Mouse (Mus musculus) naive thymus-derived CD4-positive, alpha-beta T cell, adult 2 months (primary cell): Measurements from ENCODE around the gene Tas2r135.

Source experiments
- DNase-seq: peaks from one replicate; pipeline ENCODE4 v3.0.0-alpha.2; 2011; ENCODE audit warnings: low read depth

The Tas2r135 gene

DNA sequence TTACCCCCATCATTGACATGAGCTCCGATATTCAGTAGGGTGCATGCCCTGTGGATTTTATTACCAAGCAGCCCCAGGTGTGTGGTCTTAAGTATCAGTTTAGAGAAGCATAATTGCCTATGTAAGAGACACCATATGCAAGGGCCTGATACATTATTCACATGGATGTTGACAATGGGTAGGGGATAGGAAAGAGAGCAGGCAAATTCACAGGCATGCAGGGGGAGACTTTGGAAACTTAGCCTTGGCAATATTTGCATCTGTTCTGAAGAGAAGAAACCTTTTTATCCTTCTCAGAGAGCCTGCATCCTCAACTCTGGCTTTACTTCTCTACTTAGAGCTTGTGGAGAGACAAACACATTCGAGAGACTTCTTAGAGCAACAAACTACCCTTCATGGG is at the start of gene Tas2r135:
Gene Tas2r135, plus strand, starts transcription at position 301 of the 400 bp plus-strand sequence.
- no peak for DNase-seq

DNA sequence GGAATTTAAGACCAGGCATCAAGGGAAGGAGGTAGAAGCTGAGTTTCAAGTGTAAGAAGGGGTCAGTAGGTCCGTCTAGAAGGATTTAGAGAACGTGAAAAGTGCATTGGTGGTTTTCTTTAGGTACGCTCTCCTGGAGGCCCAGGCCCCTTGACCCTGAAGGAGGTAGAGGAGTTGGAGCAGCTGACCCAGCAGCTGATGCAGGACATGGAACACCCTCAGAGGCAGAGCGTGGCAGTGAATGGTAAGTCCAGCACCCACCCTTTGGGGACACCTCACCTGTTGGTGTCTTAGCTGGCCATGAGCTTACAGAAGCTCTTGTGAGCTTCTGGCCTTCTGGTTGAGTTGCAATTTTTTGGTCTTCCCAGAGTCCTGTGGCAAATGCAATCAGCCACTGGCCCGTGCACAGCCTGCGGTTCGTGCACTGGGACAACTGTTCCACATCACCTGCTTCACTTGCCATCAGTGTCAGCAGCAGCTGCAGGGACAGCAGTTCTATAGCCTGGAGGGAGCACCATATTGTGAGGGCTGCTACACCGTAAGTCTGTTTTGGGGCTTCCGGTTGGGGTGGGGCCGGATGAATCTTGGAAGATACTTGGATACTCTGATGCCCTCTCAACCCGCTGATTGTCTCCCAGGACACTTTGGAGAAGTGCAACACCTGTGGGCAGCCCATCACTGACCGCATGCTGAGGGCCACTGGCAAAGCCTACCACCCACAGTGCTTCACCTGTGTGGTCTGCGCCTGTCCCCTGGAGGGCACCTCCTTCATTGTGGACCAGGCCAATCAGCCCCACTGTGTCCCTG is 49.2 kb upstream of the Tas2r135 start:
- DNase-seq = no peak

GRCm38 (mm10) chr6:42356913-42357312 is 48.3 kb upstream of the Tas2r135 start:
- DNase-seq = no peak

- no peak for DNase-seq
These were observed 47.3 kb upstream of the Tas2r135 start for GRCm38 (mm10) chr6:42357901-42358300.

DNA sequence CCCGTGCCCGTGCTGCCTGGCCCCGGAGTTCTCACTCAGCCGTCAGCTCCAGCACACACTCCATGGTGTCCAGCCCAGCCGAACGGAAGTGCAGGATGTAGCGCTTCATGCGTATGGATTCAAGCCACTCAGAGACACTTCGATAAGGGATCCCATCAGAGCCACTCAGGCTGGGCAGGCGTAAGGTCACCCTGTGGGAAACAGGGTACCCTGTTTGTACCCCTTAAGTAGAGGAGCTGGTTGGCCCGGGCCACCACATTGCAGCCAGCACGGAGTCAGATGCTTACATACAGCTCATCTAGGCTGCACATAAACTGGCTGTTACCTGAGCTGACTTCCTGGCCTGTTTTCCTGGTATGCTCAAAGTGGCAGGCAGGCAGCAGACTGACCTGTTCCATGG is 46.3 kb upstream of the Tas2r135 start:
- no peak for DNase-seq

DNA sequence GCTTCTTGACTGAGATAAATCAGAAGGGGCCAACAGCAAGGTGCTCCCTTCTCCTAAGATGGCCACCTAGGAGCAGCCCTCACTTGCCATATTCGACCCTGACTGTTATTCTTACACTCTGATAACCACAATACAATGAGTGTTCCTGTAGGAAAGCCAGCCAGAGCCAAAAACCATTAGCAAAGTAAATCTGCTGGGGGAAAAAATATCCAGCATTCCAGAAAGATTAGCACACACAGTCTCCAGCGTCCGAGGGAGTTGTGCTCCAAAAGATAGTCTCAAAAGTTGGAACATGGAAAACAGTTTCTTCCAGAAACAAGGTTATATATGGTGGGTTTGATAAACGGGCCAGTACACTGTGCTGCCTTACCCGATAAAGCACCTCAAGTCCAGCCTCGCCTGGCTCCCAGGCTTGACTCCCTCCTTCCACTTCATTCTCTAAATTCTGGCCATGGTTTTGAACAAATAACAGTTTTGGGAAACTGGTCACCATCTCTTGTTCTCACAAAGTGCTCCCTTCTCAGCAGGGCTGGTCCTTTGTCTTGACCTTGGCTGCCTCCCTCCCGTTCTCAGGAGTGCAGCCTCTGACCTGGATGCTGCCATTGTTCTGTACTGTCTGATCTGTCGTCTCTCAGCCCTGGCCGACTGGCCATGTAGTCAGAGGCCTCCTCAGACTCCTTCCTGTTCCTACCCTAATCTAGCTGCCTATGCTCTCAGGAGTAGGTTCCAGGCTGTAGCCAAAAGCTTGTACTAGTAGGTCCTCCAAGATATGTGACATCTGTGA is 45.7 kb upstream of the Tas2r135 start:
- DNase-seq = no peak

GRCm38 (mm10) chr6:42360231-42360840 is 44.9 kb upstream of the Tas2r135 start:
- no peak for DNase-seq

- DNase-seq = no peak
These were observed 44.0 kb upstream of the Tas2r135 start for GRCm38 (mm10) chr6:42361041-42361895.

GRCm38 (mm10) chr6:42362074-42362473 is 43.2 kb upstream of the Tas2r135 start:
- no peak for DNase-seq

GRCm38 (mm10) chr6:42362497-42362896 is 42.7 kb upstream of the Tas2r135 start:
- no peak for DNase-seq

DNA sequence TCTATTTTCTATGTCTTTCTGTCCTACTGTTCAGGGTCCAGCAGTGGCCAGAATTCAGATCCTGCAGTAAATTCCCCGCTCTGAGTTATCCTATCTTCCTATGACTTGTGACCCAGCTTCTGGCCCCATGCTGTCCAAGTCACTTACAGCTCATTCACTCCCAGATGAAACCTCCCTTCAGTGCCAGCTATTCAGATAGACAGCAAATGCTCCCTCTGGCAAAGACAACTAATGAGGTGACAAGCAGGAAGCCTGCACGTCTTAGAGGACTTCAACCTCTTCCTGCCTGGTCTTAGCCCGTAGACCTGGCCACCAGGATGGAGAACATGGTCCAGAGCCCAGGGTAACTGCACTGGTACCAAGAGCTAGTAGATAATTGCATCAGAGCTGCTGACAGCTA is 42.3 kb upstream of the Tas2r135 start:
- no peak for DNase-seq

DNA sequence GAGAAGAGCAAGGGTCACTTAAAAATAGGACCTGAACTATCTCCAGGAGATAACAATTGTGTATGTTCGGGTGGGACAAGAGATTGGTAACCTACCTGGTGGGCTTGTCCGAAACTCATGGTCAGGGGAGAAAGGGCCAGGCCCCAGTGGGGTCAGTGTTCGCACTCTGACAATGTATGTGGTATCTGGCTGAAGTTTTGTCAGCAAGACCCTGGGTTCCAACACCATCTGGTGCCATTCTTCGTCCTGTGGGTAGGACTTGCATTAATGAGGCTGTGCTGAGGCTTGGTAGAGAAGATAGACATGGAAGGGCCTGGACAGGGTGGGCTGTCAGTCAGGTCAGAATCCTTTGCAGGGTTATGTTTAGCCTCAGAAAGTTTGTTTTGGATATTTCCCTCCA is 41.2 kb upstream of the Tas2r135 start:
- no peak for DNase-seq

DNA sequence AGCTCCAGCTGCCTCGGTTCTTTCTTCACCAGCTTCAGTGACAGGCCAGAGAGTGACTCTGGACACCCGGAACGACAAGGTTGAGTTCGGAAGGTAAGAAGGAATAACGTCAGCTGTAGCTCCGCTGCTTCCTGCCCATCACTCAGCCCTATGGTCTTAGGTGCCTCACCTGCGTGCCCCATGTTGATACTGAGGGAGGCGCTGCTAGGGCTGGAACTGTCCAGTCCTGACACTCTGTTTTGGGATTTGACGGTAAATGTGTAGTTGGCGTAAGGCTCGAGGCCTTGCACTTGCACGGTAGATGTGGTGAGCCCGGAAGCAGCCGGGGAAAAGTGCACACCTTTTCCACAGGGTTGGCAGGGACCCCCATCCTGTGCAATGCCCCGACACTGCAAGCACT is 40.6 kb upstream of the Tas2r135 start:
- DNase-seq = no peak

- DNase-seq = no peak
These were observed 40.0 kb upstream of the Tas2r135 start for GRCm38 (mm10) chr6:42365215-42365614.

DNA sequence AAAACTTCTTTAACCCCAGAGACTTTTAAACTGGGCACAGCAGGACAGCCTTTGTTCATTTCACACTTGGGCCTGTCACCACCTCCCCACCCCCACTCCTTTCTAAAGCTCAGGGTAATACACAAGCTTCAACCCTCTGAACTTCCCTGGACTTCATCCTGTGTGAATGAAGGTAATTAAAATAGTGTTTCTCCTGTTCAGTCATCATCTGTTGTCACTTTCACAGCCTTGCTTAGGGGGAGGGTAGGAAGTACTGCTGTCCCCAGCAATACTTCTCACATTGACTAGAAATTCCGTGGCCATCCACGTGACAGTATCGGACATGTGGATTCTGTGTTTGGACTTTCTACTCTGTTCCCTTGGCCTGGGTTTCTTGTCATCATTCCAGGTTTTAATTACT is 35.4 kb upstream of the Tas2r135 start:
- no peak for DNase-seq

GRCm38 (mm10) chr6:42370630-42371363 is 34.4 kb upstream of the Tas2r135 start:
- DNase-seq = no peak

DNA sequence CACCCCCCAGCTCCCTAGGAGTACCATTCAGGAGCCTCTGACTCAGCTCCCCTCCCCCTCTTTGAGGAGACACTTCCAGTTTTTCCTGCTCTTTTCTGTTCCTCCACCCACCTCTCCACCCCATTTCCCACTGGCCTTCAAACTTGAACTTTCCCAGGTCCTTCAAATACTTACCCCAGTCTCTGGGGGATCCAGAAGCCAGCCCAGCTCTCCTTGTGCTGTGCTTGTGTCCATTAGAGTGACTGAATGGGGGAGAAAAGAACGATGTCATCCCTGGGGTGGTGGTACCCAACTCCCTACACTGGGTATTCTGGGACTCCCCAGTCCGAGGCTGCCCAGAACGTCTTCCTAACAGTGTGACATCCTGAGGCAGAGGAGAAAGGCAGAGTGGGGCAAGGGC is 33.2 kb upstream of the Tas2r135 start:
- no peak for DNase-seq

- DNase-seq = no peak
These were observed 32.8 kb upstream of the Tas2r135 start for GRCm38 (mm10) chr6:42372421-42372815.

DNA sequence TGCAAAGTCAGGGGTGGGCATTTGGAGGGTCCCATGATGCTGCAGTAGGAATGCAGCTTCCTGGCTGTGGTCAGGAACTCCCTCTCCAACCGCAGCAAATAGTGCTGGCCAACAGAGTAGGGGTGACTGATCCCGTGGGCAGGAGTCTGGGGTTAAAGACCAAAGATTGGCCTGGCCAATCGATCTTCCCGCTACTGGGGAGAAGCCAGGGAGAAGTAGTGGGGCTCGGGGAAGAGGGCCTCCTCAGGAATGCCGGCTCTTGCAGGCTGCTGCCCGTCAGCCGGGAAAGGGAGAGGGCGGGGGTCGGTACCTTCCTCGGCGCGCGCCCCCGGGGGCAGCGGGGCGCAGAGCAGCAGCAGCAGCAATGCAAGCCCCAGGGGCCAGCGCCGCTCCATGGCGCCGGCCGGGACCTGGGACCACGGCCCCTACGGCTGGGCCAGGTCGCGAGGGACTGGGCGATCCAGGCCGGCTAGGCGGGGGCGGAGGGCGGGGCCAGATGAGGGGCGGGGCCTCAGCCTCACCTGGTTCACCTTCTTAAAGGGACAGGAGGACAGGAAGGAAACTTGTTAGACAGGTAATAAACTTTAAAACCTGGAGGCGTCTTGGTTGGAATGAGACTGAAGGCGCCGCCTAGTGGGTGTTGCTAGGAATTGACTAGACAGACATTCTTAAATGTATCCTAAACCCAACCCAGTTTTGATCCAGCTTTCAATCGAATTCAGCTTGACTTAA is 32.3 kb upstream of the Tas2r135 start, which contains the start of gene Epha1:
Gene Epha1, minus strand, starts transcription at position 453 of the 732 bp plus-strand sequence.
- peak; percentile 79 for DNase-seq

DNA sequence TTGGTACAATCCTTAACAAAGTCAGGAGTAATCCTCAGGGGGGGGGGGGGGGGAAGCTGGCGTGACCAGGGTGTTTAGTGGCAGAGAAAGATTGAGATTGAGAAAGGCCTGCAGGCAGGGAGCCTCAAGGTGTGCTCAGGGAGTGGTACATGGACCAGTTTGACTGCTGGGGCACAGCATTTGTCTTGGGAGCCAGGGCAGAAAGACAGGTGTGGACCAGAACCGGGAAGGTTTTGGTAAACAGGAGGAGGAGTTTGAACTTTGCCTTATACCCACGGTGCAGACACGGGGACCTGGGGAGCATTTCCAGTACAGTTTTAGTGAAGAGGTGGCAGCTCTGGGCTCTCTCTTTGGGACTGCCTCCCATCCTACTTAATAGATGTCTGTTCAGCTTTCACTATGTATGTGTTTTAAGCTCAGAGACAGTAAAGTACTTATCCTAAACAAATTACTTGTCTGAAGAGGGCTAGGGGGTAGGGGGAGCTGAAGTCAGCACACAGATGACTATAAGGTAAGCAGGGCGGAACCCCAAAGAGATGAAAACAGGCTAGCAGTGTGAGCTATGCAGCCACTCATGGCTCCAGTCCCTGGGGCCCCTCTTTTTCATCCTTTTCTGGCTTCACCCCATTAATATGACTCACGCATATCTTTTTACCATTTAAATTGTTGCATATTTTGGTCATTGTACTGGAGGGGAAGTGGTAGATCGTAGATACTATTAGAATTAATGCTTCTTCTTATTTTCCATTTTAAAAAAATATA is 31.4 kb upstream of the Tas2r135 start:
- DNase-seq = no peak
